Mouse (Mus musculus): ENCODE measurements around the gene Capn5.

- TF ChIP-seq USF1 (IDR thresholded peaks at IDR 0.05; ENCODE audit: low read depth, low read length) (no peak), NELFE (IDR thresholded peaks at IDR 0.05; ENCODE audit: low read depth, low read length) (no peak), POLR2A (IDR thresholded peaks at IDR 0.05; ENCODE audit: control insufficient read depth in 1 of 2, insufficient read depth in 1 of 2, low read depth in 1 of 2, low read length in 2 of 2, poor library complexity in 1 of 2) (no peak), SIN3A (IDR thresholded peaks at IDR 0.05; ENCODE audit: low read length) (no peak), CTCF (IDR thresholded peaks at IDR 0.05 in 2 of 3, conservative IDR thresholded peaks at IDR 0.05 in 1 of 3; ENCODE audit: control insufficient read depth in 1 of 3, insufficient read depth in 1 of 3, low read depth in 2 of 3, low read length in 3 of 3, poor library complexity in 1 of 3, severe bottlenecking in 1 of 3) (no peak)
Observed at GRCm38 (mm10) chr7:98173408-98173807, 4.7 kb downstream of the Capn5 start.

Measured in MEL (cell line).